Mouse (Mus musculus): ENCODE data around the gene Fnbp1. TPM values are rescaled to one million over a fixed set of nuclear protein-coding genes. Genes with fewer than 3 reads are reported as not detected.
A peak's percentile ranks its signal among the peaks of the same experiment; 100 is the strongest.

The Fnbp1 gene
- polyA plus RNA-seq, 1 experiment = 10.6 TPM

DNA sequence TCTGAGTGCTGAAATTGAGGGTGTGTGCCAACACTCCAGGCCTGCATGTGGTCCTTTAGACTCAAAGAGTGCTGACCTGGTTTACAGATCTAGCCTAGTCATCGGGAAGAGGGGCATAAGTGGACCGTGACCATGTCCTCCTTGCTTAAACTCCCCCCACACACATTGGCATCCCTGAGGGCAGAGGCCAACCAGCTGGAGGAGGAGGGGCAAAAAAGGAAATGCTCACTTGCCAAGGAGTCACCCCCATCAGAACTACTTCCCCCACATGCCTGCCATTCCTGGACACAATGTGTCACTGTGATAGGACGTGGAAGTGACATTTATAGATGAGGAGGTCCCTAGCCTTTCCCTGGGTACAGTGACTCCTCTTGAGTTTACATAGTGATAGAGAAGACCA lies 116.3 kb downstream of the Fnbp1 start:
- Histone ChIP-seq H3ac (ENCODE audit: control insufficient read depth, insufficient read length) (no peak overlapping the region), H3K27me3 (ENCODE audit: control insufficient read depth, insufficient read depth, insufficient read length) (no peaks in the 10 kb centered on the region), H3K4me2 (ENCODE audit: low read depth) (no peak overlapping the region), H3K79me2 (ENCODE audit: control insufficient read depth, insufficient read depth) (no peaks in the 10 kb centered on the region), H3K4me3 (no peak overlapping the region), H3K36me3 (ENCODE audit: control insufficient read depth, insufficient read depth) (peaks cover 4% of the 10 kb centered on the region)
- TF ChIP-seq TCF12 (IDR thresholded peaks at IDR 0.05; ENCODE audit: insufficient read depth, poor library complexity, severe bottlenecking) (no peak), MAX (IDR thresholded peaks at IDR 0.05; ENCODE audit: low read depth) (no peak), E2F4 (IDR thresholded peaks at IDR 0.05; ENCODE audit: insufficient read depth) (no peak), SRF (IDR thresholded peaks at IDR 0.05; ENCODE audit: control insufficient read depth, insufficient read length, low read depth) (no peak), TCF3 (IDR thresholded peaks at IDR 0.05; ENCODE audit: insufficient read length, low read depth) (no peak), POLR2A (IDR thresholded peaks at IDR 0.05; ENCODE audit: insufficient read length, low read depth) (peak; percentile 5), USF1 (IDR thresholded peaks at IDR 0.05; ENCODE audit: low read depth) (no peak)

DNA sequence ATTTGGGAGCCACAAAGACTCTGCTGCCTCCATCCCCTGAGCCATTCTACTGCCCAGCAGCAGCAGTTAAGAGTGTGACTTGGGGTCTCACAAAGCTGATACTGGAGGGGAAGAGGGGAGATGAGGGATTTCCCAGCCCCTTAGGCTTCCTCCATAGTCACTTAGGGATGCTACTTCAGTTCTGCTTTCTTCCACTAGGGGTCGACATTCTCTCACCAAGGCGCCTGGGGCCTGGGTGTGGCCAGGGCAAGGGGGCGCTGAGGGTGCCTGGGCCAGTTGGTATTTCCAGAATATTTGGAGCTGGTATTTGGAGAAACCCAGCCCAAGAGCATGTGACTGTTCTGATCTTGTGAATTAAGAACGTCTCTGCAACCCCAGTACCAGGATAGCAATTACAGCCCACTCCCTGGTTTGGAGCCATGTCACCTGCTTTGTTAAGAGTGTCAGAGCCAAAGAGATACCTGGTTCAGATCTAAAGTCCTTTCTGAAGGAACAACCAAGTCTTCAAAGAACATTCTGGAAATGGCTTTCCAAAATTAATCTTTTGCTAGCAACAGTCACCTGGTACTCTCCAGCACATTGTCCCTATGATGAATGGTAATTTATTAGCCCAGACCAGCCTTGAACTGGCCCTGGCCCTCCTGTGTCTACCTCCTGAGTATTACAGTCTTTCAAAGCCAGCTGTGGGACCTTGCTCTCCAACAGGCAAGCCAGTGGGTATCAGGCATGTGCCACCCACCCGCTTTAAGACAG lies 117.0 kb downstream of the Fnbp1 start:
- no peaks in the 10 kb centered on the region for H3K27me3 ChIP-seq (ENCODE audit: control insufficient read depth, insufficient read depth, insufficient read length)
- no peak overlapping the region for H3K4me2 ChIP-seq (ENCODE audit: low read depth)
- TF ChIP-seq MAX (IDR thresholded peaks at IDR 0.05; ENCODE audit: low read depth) (no peak), TCF12 (IDR thresholded peaks at IDR 0.05; ENCODE audit: insufficient read depth, poor library complexity, severe bottlenecking) (no peak), CEBPB (IDR thresholded peaks at IDR 0.05; ENCODE audit: insufficient read depth, poor library complexity, severe bottlenecking) (no peak), USF1 (IDR thresholded peaks at IDR 0.05; ENCODE audit: low read depth) (no peak), SRF (IDR thresholded peaks at IDR 0.05; ENCODE audit: control insufficient read depth, insufficient read length, low read depth) (no peak), E2F4 (IDR thresholded peaks at IDR 0.05; ENCODE audit: insufficient read depth) (no peak), POLR2A (IDR thresholded peaks at IDR 0.05; ENCODE audit: insufficient read length, low read depth) (no peak), MYOG (IDR thresholded peaks at IDR 0.05; ENCODE audit: control insufficient read depth in 1 of 3, insufficient read depth in 1 of 3, insufficient read length in 2 of 3, low read depth in 2 of 3) (no peak), MYOD1 (IDR thresholded peaks at IDR 0.05; ENCODE audit: control insufficient read depth in 1 of 3, insufficient read length in 2 of 3, low read depth in 2 of 3) (no peak), POLR2AphosphoS2 (IDR thresholded peaks at IDR 0.05; ENCODE audit: insufficient read length, low read depth) (no peak), REST (IDR thresholded peaks at IDR 0.05; ENCODE audit: insufficient read depth, insufficient read length) (no peak), TCF3 (IDR thresholded peaks at IDR 0.05; ENCODE audit: insufficient read length, low read depth) (no peak)
- H3ac ChIP-seq (ENCODE audit: control insufficient read depth, insufficient read length) = no peak overlapping the region
- H3K79me2 ChIP-seq (ENCODE audit: control insufficient read depth, insufficient read depth) = no peaks in the 10 kb centered on the region
- no peak overlapping the region for H3K4me3 ChIP-seq
- H3K36me3 ChIP-seq (ENCODE audit: control insufficient read depth, insufficient read depth) = peaks cover 4% of the 10 kb centered on the region

DNA sequence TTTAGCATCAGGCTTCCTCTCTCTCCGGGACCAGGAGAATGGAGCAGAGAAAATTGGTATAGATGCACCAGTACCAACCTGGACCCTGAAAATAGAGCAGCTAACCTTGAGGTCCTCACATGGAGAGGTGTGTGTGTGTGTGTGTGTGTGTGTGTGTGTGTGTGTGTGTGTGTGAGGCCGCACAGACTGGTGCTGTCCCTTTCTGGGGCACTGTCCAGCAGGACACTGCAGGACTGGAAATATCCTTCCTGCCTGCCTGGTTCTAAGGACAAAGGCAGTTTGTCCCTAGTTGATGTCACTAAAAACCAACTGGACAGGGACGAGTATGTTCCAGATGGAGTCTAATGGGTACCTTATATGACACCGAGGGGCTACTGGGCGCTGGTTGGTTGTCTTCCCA lies 117.9 kb downstream of the Fnbp1 start:
- no peak overlapping the region for H3ac ChIP-seq (ENCODE audit: control insufficient read depth, insufficient read length)
- no peak overlapping the region for H3K4me3 ChIP-seq
- H3K27me3 ChIP-seq (ENCODE audit: control insufficient read depth, insufficient read depth, insufficient read length) = no peaks in the 10 kb centered on the region
- no peak overlapping the region for H3K4me2 ChIP-seq (ENCODE audit: low read depth)
- H3K36me3 ChIP-seq (ENCODE audit: control insufficient read depth, insufficient read depth) = peaks cover 4% of the 10 kb centered on the region
- no peaks in the 10 kb centered on the region for H3K79me2 ChIP-seq (ENCODE audit: control insufficient read depth, insufficient read depth)
- TF ChIP-seq POLR2A (IDR thresholded peaks at IDR 0.05; ENCODE audit: insufficient read length, low read depth) = no peak
- peak; percentile 17 for TF ChIP-seq POLR2AphosphoS2 (IDR thresholded peaks at IDR 0.05; ENCODE audit: insufficient read length, low read depth)
- TF ChIP-seq SRF (IDR thresholded peaks at IDR 0.05; ENCODE audit: control insufficient read depth, insufficient read length, low read depth) = no peak

GRCm38 (mm10) chr2:31020202-31020601 lies 121.6 kb downstream of the Fnbp1 start:
- no peak overlapping the region for H3ac ChIP-seq (ENCODE audit: control insufficient read depth, insufficient read length)
- TF ChIP-seq POLR2A (IDR thresholded peaks at IDR 0.05; ENCODE audit: insufficient read length, low read depth) = no peak
- TF ChIP-seq USF1 (IDR thresholded peaks at IDR 0.05; ENCODE audit: low read depth) = no peak
- no peak for TF ChIP-seq MYOG (IDR thresholded peaks at IDR 0.05; ENCODE audit: control insufficient read depth in 1 of 3, insufficient read depth in 1 of 3, insufficient read length in 2 of 3, low read depth in 2 of 3)
- no peak for TF ChIP-seq MYOD1 (IDR thresholded peaks at IDR 0.05; ENCODE audit: control insufficient read depth in 1 of 3, insufficient read length in 2 of 3, low read depth in 2 of 3)
- no peak for TF ChIP-seq CEBPB (IDR thresholded peaks at IDR 0.05; ENCODE audit: insufficient read depth, poor library complexity, severe bottlenecking)
- TF ChIP-seq TCF12 (IDR thresholded peaks at IDR 0.05; ENCODE audit: insufficient read depth, poor library complexity, severe bottlenecking) = no peak
- TF ChIP-seq SRF (IDR thresholded peaks at IDR 0.05; ENCODE audit: control insufficient read depth, insufficient read length, low read depth) = no peak
- TF ChIP-seq E2F4 (IDR thresholded peaks at IDR 0.05; ENCODE audit: insufficient read depth) = no peak
- no peak for TF ChIP-seq TCF3 (IDR thresholded peaks at IDR 0.05; ENCODE audit: insufficient read length, low read depth)
- TF ChIP-seq MAX (IDR thresholded peaks at IDR 0.05; ENCODE audit: low read depth) = no peak
- TF ChIP-seq REST (IDR thresholded peaks at IDR 0.05; ENCODE audit: insufficient read depth, insufficient read length) = no peak
- no peak for TF ChIP-seq POLR2AphosphoS2 (IDR thresholded peaks at IDR 0.05; ENCODE audit: insufficient read length, low read depth)
- no peaks in the 10 kb centered on the region for H3K79me2 ChIP-seq (ENCODE audit: control insufficient read depth, insufficient read depth)
- no peaks in the 10 kb centered on the region for H3K27me3 ChIP-seq (ENCODE audit: control insufficient read depth, insufficient read depth, insufficient read length)
- H3K4me2 ChIP-seq (ENCODE audit: low read depth) = no peak overlapping the region
- peaks cover 8% of the 10 kb centered on the region for H3K36me3 ChIP-seq (ENCODE audit: control insufficient read depth, insufficient read depth)
- no peak overlapping the region for H3K4me3 ChIP-seq

DNA sequence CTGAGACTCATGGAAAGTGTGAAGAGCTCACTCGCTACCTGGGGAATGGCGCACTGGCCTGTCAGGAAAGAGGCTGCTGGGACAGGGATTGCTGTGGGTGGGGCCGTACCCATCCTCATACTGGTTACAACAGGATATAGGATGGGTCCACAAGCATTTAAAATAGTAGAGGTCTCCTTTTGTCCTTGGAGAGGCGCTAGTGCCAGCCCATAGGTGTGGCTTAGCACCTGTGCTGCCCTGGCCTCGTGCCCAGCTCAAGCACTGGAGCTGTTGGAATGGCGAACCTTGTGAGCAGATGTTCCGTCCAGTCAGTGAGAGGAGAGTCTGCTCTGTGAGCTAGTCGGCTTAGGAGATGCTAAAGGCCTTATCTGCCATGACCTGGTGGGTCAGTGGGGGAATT lies 122.8 kb downstream of the Fnbp1 start:
- Histone ChIP-seq H3ac (ENCODE audit: control insufficient read depth, insufficient read length) (no peak overlapping the region), H3K36me3 (ENCODE audit: control insufficient read depth, insufficient read depth) (peaks cover 8% of the 10 kb centered on the region), H3K4me2 (ENCODE audit: low read depth) (no peak overlapping the region), H3K4me3 (no peak overlapping the region), H3K27me3 (ENCODE audit: control insufficient read depth, insufficient read depth, insufficient read length) (no peaks in the 10 kb centered on the region), H3K79me2 (ENCODE audit: control insufficient read depth, insufficient read depth) (no peaks in the 10 kb centered on the region)
- TF ChIP-seq POLR2AphosphoS2 (IDR thresholded peaks at IDR 0.05; ENCODE audit: insufficient read length, low read depth) (no peak), REST (IDR thresholded peaks at IDR 0.05; ENCODE audit: insufficient read depth, insufficient read length) (no peak), TCF12 (IDR thresholded peaks at IDR 0.05; ENCODE audit: insufficient read depth, poor library complexity, severe bottlenecking) (no peak), POLR2A (IDR thresholded peaks at IDR 0.05; ENCODE audit: insufficient read length, low read depth) (no peak), USF1 (IDR thresholded peaks at IDR 0.05; ENCODE audit: low read depth) (no peak), MAX (IDR thresholded peaks at IDR 0.05; ENCODE audit: low read depth) (no peak), SRF (IDR thresholded peaks at IDR 0.05; ENCODE audit: control insufficient read depth, insufficient read length, low read depth) (no peak), TCF3 (IDR thresholded peaks at IDR 0.05; ENCODE audit: insufficient read length, low read depth) (no peak), E2F4 (IDR thresholded peaks at IDR 0.05; ENCODE audit: insufficient read depth) (no peak), CEBPB (IDR thresholded peaks at IDR 0.05; ENCODE audit: insufficient read depth, poor library complexity, severe bottlenecking) (no peak), MYOG (IDR thresholded peaks at IDR 0.05; ENCODE audit: control insufficient read depth in 1 of 3, insufficient read depth in 1 of 3, insufficient read length in 2 of 3, low read depth in 2 of 3) (no peak), MYOD1 (IDR thresholded peaks at IDR 0.05; ENCODE audit: control insufficient read depth in 1 of 3, insufficient read length in 2 of 3, low read depth in 2 of 3) (no peak)
